Mouse (Mus musculus): Measurements from ENCODE around the gene Slu7.

Slu7 gene

GRCm38 (mm10) chr11:43433254-43434023 is at the start of gene Slu7:
Slu7 (plus strand) TSS chr11:43433744.
- peak; percentile 9 to 50 for DNase-seq (ENCODE audit: low spot score in 2 of 2)

GRCm38 (mm10) chr11:43385055-43385649 is 48.4 kb upstream of the Slu7 start:
- DNase-seq (ENCODE audit: low spot score in 2 of 2) = peak; percentile 10 to 19

- DNase-seq (ENCODE audit: low spot score in 2 of 2) = no peak
These were observed 47.8 kb upstream of the Slu7 start for GRCm38 (mm10) chr11:43385716-43386115.

GRCm38 (mm10) chr11:43387004-43387880 is 46.3 kb upstream of the Slu7 start:
- no peak for DNase-seq (ENCODE audit: low spot score in 2 of 2)

- no peak for DNase-seq (ENCODE audit: low spot score in 2 of 2)
These were observed 45.1 kb upstream of the Slu7 start for GRCm38 (mm10) chr11:43388122-43389097.

GRCm38 (mm10) chr11:43389118-43389517 is 44.4 kb upstream of the Slu7 start:
- no peak for DNase-seq (ENCODE audit: low spot score in 2 of 2)

GRCm38 (mm10) chr11:43392757-43393156 is 40.8 kb upstream of the Slu7 start:
- DNase-seq (ENCODE audit: low spot score in 2 of 2) = no peak

- no peak for DNase-seq (ENCODE audit: low spot score in 2 of 2)
These were observed 40.2 kb upstream of the Slu7 start for GRCm38 (mm10) chr11:43393325-43393724.

GRCm38 (mm10) chr11:43395073-43395948 is 38.2 kb upstream of the Slu7 start:
- no peak for DNase-seq (ENCODE audit: low spot score in 2 of 2)

GRCm38 (mm10) chr11:43396246-43396645 is 37.3 kb upstream of the Slu7 start:
- no peak for DNase-seq (ENCODE audit: low spot score in 2 of 2)

GRCm38 (mm10) chr11:43396672-43397071 is 36.9 kb upstream of the Slu7 start:
- no peak for DNase-seq (ENCODE audit: low spot score in 2 of 2)

GRCm38 (mm10) chr11:43399297-43399696 is 34.2 kb upstream of the Slu7 start:
- no peak for DNase-seq (ENCODE audit: low spot score in 2 of 2)

- DNase-seq (ENCODE audit: low spot score in 2 of 2) = no peak
These were observed 33.4 kb upstream of the Slu7 start for GRCm38 (mm10) chr11:43400131-43400530.

- DNase-seq (ENCODE audit: low spot score in 2 of 2) = no peak
These were observed 29.3 kb upstream of the Slu7 start for GRCm38 (mm10) chr11:43404150-43404807.

GRCm38 (mm10) chr11:43408888-43409287 is 24.7 kb upstream of the Slu7 start:
- no peak for DNase-seq (ENCODE audit: low spot score in 2 of 2)

- DNase-seq (ENCODE audit: low spot score in 2 of 2) = no peak
These were observed 23.3 kb upstream of the Slu7 start for GRCm38 (mm10) chr11:43410291-43410690.

- DNase-seq (ENCODE audit: low spot score in 2 of 2) = peak; percentile 58 to 63
These were observed 22.1 kb upstream of the Slu7 start for GRCm38 (mm10) chr11:43411413-43411812.

GRCm38 (mm10) chr11:43412771-43413451 is 20.6 kb upstream of the Slu7 start:
- DNase-seq (ENCODE audit: low spot score in 2 of 2) = peak; percentile 71 to 85

- no peak for DNase-seq (ENCODE audit: low spot score in 2 of 2)
These were observed 16.3 kb upstream of the Slu7 start for GRCm38 (mm10) chr11:43417201-43417600.

Data from frontal cortex, postnatal 25 days (tissue).